Mouse (Mus musculus) lung, postnatal 0 days (tissue): Measurements from ENCODE around the gene Hoxa1. TPM values are rescaled to one million over a fixed set of nuclear protein-coding genes. Genes with fewer than 3 reads are reported as not detected.
A peak's percentile ranks its signal among the peaks of the same experiment; 100 is the strongest.

Experiments used
- ATAC-seq: fragments of 200-750 bp; cut with Nextera tagmentation; 2 replicates; pipeline ENCODE4 v1.8.0; 2017; ENCODE audit warnings: moderate library complexity
- DNase-seq: peaks from one replicate; pipeline ENCODE4 v3.0.0-alpha.2; 2016; ENCODE audit warnings: low spot score
- H3K27ac ChIP-seq: fragments of 300-500 bp; sonication (generic); 2 replicates; pipeline ENCODE4 v1.5.1; 2014; ENCODE audit warnings: antibody characterized with exemption, mild to moderate bottlenecking, low read length, mixed read lengths
- H3K27me3 ChIP-seq: fragments of 300-500 bp; sonication (generic); replicated peaks from 2 replicates; pipeline ENCODE4 v1.6.1; 2014; ENCODE audit warnings: low read length, mixed read lengths; ENCODE audit not compliant: insufficient read depth
- H3K36me3 ChIP-seq: fragments of 300-500 bp; sonication (generic); 2 replicates; pipeline ENCODE4 v1.6.1; 2014; ENCODE audit warnings: low read length, mixed read lengths; ENCODE audit not compliant: insufficient read depth
- H3K4me1 ChIP-seq: fragments of 300-500 bp; sonication (generic); 2 replicates; pipeline ENCODE4 v1.6.1; 2014; ENCODE audit warnings: antibody characterized with exemption, low read depth, low read length, mixed read lengths; ENCODE audit not compliant: insufficient read depth
- H3K4me2 ChIP-seq: fragments of 300-500 bp; sonication (generic); replicated peaks from 2 replicates; pipeline ENCODE4 v1.6.1; 2014; ENCODE audit warnings: low read depth, mild to moderate bottlenecking, low read length, moderate library complexity, mixed read lengths
- H3K4me3 ChIP-seq: fragments of 300-500 bp; sonication (generic); 2 replicates; pipeline ENCODE4 v1.5.1; 2014; ENCODE audit warnings: low read depth, low read length
- H3K9ac ChIP-seq: fragments of 300-500 bp; sonication (generic); replicated peaks from 2 replicates; pipeline ENCODE4 v1.6.1; 2014; ENCODE audit warnings: low read depth, mild to moderate bottlenecking
- H3K9me3 ChIP-seq: fragments of 300-500 bp; sonication (generic); 2 replicates; pipeline ENCODE4 v1.6.1; 2016; ENCODE audit warnings: low read length, mixed read lengths
- CTCF ChIP-seq: IDR thresholded peaks from 2 replicates; pipeline ENCODE4 v1.5.1; 2016; ENCODE audit warnings: antibody characterized with exemption, mild to moderate bottlenecking
- EP300 ChIP-seq: IDR thresholded peaks from 2 replicates; pipeline ENCODE4 v1.6.1; 2016; ENCODE audit warnings: antibody characterized with exemption, mild to moderate bottlenecking, control low read depth
- WGBS: fragments of 180-500 bp; shearing (Covaris S2); extraction: QIAGEN DNeasy Blood & Tissue Kit; methylation state at CpG from one replicate; pipeline ENCODE4 v1.1.7; 2014; 5-methylcytosine and 5-hydroxymethylcytosine counted together
- polyA plus RNA-seq: library from polyadenylated mRNA; unstranded; fragments of >200 nt; fragmentation: Nextera tagmentation; extraction: Ambion mirVana; gene quantifications from 2 replicates; pipeline ENCODE4 v1.2.1, GENCODE M21; 2015

Gene Hoxa1
- polyA plus RNA-seq, 1 experiment from 2014 or later, result 1.0 TPM

DNA sequence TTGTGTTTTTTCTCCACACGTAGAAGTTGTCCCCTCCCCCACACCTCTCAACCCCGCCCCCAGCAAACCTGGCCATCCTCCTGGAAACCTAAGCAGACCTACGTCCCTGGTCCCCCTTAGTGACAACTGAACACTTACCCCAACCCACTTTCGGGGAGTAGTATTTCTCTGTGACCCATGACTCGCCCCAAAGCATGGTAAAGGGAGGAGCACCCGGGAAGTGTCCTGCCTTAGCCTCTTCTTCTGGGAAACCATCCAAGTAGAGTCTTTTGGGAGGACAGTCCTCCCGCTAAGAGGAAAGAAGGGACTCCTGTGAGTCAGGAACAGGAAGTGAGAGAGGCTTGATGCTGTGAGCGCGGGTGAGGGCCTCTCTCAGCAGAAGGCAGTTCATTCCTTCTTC lies 1.9 kb upstream of the Hoxa1 start:
- no peak for TF ChIP-seq CTCF
- TF ChIP-seq EP300, result no peak
- 0 out of 2 replicates have a peak, but pooled peaks cover 4% of the 10 kb centered on the region for H3K4me1 ChIP-seq
- DNase-seq (peak; percentile 88), ATAC-seq (no peak)
- peak overlapping the region; percentile 69 for H3K4me3 ChIP-seq
- peak overlapping the region; percentile 93 for H3K27ac ChIP-seq
- no peak overlapping the region for H3K9ac ChIP-seq
- peaks cover 32% of the 10 kb centered on the region; the same call in 1 of the 2 replicates for H3K27me3 ChIP-seq
- H3K4me2 ChIP-seq, result peak overlapping the region; percentile 79
- 10% methylated on average over 9 of the region's 9 CpGs for WGBS
- no peaks in the 10 kb centered on the region for H3K36me3 ChIP-seq
- no peaks in the 10 kb centered on the region for H3K9me3 ChIP-seq

- Histone ChIP-seq H3K27me3 (peaks cover 37% of the 10 kb centered on the region), H3K27ac (peak overlapping the region; percentile 93), H3K9ac (peak overlapping the region; percentile 72), H3K4me1 (0 out of 2 replicates have a peak, but pooled peaks cover 4% of the 10 kb centered on the region), H3K4me3 (peak overlapping the region; percentile 69), H3K9me3 (no peaks in the 10 kb centered on the region), H3K4me2 (peak overlapping the region; percentile 79), H3K36me3 (no peaks in the 10 kb centered on the region)
- no peak for TF ChIP-seq CTCF
- no peak for TF ChIP-seq EP300
- DNase-seq (peak; percentile 58), ATAC-seq (0 out of 2 replicates have a peak, but pooled peaks have one; percentile 12)
- WGBS, result 6% methylated on average over 12 of the region's 12 CpGs
Measured at GRCm38 (mm10) chr6:52159164-52159761, 1.1 kb upstream of the Hoxa1 start.

DNA sequence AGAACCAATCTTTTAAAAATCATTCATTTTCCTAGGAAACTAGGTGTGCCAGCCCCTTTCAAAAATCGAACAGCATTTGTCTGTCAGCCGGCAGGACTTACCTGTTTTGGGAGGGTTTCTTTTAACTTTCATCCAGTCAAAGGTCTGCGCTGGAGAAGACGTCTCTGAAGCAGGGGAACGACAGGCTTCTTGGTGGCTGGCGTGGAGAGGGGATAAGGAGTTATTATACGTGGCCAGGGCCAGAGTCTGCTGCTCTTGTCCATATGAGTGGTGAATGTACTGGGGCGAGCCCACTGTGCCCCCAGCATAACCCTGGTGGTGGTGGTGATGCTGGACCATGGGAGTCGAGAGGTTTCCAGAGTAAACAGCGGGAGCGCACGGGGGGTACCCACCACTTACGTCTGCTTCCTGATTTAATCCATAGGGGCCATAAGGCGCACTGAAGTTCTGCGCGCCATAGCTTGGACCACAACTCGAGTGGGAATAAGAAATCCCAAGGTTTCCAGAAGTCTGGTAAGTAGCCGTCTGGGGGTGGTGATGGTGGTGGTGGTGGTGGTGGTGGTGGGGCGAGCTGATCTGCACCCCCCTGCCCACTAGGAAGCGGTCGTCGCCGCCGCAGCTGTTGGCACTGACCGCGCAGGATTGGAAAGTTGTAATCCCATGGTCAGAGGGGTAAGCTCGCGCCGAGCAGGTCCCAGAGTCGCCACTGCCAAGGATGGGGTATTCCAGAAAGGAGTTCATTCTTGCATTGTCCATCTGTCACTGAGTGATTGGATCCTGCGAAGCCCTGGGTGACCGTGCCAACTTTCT lies 446 bp downstream of the Hoxa1 start:
- Histone ChIP-seq H3K4me1 (0 out of 2 replicates have a peak, but pooled peaks cover 4% of the 10 kb centered on the region), H3K4me3 (peak overlapping the region; percentile 69), H3K27me3 (peaks cover 42% of the 10 kb centered on the region), H3K9ac (no peak overlapping the region), H3K4me2 (peak overlapping the region; percentile 79), H3K36me3 (no peaks in the 10 kb centered on the region), H3K9me3 (no peaks in the 10 kb centered on the region), H3K27ac (no peak overlapping the region)
- ATAC-seq (no peak), DNase-seq (peak; percentile 5)
- WGBS, result 3% methylated on average over 31 of the region's 32 CpGs
- no peak for TF ChIP-seq CTCF
- TF ChIP-seq EP300, result no peak

DNA sequence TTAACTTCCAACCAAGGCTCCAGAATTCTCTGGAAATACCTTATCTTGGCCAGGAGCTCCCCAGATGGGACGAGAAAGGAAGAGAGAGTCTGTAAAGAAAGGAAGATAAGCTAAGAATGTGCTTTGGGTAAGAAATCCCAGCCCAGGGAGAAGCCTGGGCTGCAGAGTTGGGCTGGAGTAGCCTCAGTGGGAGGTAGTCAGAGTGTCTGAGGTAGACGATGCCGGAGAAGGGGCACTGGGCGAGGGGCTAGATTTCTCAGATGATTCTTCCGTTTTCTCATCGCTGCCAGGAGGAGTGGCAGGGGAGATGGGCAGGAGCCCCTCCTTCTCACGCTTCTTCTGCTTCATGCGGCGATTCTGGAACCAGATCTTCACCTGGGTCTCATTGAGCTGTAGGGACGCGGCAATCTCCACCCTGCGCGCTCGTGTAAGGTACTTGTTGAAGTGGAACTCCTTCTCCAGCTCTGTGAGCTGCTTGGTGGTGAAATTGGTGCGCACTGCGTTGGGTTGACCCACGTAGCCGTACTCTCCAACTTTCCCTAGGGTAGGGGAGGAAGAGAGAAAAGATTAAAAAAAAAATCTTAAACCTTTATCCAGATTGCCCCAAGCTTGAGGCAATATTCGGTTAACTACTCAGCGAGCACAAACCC lies 1.4 kb downstream of the Hoxa1 start:
- TF ChIP-seq CTCF, result no peak
- WGBS, result 24% methylated on average over 20 of the region's 20 CpGs
- no peak for DNase-seq
- H3K27me3 ChIP-seq, result peaks cover 49% of the 10 kb centered on the region
- no peak for ATAC-seq
- no peak overlapping the region for H3K4me3 ChIP-seq
- H3K27ac ChIP-seq, result no peak overlapping the region
- no peaks in the 10 kb centered on the region for H3K9me3 ChIP-seq
- H3K36me3 ChIP-seq, result no peaks in the 10 kb centered on the region
- H3K4me1 ChIP-seq, result 0 out of 2 replicates have a peak, but pooled peaks cover 4% of the 10 kb centered on the region
- H3K9ac ChIP-seq, result no peak overlapping the region
- no peak overlapping the region for H3K4me2 ChIP-seq

- Histone ChIP-seq H3K4me2 (no peak overlapping the region), H3K36me3 (no peaks in the 10 kb centered on the region), H3K4me3 (no peak overlapping the region), H3K4me1 (0 out of 2 replicates have a peak, but pooled peaks cover 4% of the 10 kb centered on the region), H3K27ac (no peak overlapping the region), H3K9ac (no peak overlapping the region), H3K27me3 (peaks cover 53% of the 10 kb centered on the region), H3K9me3 (no peaks in the 10 kb centered on the region)
- no peak for DNase-seq
- TF ChIP-seq EP300, result no peak
- no peak for TF ChIP-seq CTCF
- 68% methylated on average over 3 of the region's 3 CpGs for WGBS
- ATAC-seq, result no peak
Measured at GRCm38 (mm10) chr6:52155471-52155870, 2.6 kb downstream of the Hoxa1 start.

DNA sequence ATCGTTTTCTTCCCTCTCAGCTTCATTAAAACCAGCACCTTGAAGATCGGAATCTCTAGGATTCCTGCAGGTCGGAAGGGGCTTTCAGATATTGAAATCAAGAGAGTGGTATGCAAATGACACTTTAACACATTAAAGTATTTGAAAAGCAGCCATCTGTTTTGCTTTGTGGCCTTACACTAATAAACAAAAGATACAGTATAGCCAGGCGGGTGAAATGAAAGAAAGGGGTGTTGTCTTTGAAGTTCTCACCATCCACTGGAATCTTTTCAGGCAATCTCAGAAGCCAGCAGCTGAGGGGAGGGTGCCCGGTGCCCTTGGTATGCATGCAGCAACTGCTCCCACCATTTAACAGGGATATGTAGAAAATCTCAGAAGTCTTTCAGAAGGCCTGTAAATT lies 4.1 kb downstream of the Hoxa1 start:
- H3K9me3 ChIP-seq, result no peaks in the 10 kb centered on the region
- no peak overlapping the region for H3K27ac ChIP-seq
- WGBS, result 58% methylated on average over 5 of the region's 5 CpGs
- 0 out of 2 replicates have a peak, but pooled peaks cover under 1% of the 10 kb centered on the region for H3K4me1 ChIP-seq
- H3K36me3 ChIP-seq, result no peaks in the 10 kb centered on the region
- H3K4me2 ChIP-seq, result no peak overlapping the region
- no peak overlapping the region for H3K9ac ChIP-seq
- no peak for ATAC-seq
- peaks cover 56% of the 10 kb centered on the region for H3K27me3 ChIP-seq
- H3K4me3 ChIP-seq, result no peak overlapping the region
- TF ChIP-seq EP300 (no peak), CTCF (no peak)
- no peak for DNase-seq
